Mouse (Mus musculus) neural tube, embryonic 14.5 days (tissue): ENCODE results near the gene Gabrb3. TPM values are rescaled to one million over a fixed set of nuclear protein-coding genes. Genes with fewer than 3 reads are reported as not detected.
A peak's percentile ranks its signal among the peaks of the same experiment; 100 is the strongest.
"Not testable (repeated sequence)": the region's sequence is repeated elsewhere in the genome, so short reads cannot be mapped to it uniquely, and the experiment has no call there.

Experiments used
- ATAC-seq: fragments of 200-750 bp; cut with Nextera tagmentation; 2 replicates; pipeline ENCODE4 v1.8.0; 2017; ENCODE audit warnings: low read depth, mild to moderate bottlenecking, moderate TSS enrichment, moderate library complexity
- H3K27ac ChIP-seq: fragments of 300-500 bp; sonication (generic); 2 replicates; pipeline ENCODE4 v1.5.1; 2014; ENCODE audit warnings: low read depth, mild to moderate bottlenecking, control low read depth, low read length, moderate library complexity, mixed read lengths
- H3K27me3 ChIP-seq: fragments of 300-500 bp; sonication (generic); 2 replicates; pipeline ENCODE4 v1.6.1; 2014; ENCODE audit warnings: low read length; ENCODE audit not compliant: control insufficient read depth, insufficient read depth
- H3K36me3 ChIP-seq: fragments of 300-500 bp; sonication (generic); 2 replicates; pipeline ENCODE4 v1.6.1; 2014; ENCODE audit warnings: low read length, mixed read lengths; ENCODE audit not compliant: control insufficient read depth, insufficient read depth
- H3K4me1 ChIP-seq: fragments of 300-500 bp; sonication (generic); 2 replicates; pipeline ENCODE4 v1.6.1; 2014; ENCODE audit warnings: low read length; ENCODE audit not compliant: control insufficient read depth, insufficient read depth
- H3K4me2 ChIP-seq: fragments of 300-500 bp; sonication (generic); 2 replicates; pipeline ENCODE4 v1.6.1; 2014; ENCODE audit warnings: mild to moderate bottlenecking, low read depth, low read length, control low read depth
- H3K4me3 ChIP-seq: fragments of 300-500 bp; sonication (generic); 2 replicates; pipeline ENCODE4 v1.5.1; 2014; ENCODE audit warnings: low read depth, low read length, control low read depth, mixed read lengths
- H3K9ac ChIP-seq: fragments of 300-500 bp; sonication (generic); replicated peaks from 2 replicates; pipeline ENCODE4 v1.6.1; 2014; ENCODE audit warnings: low read depth, mild to moderate bottlenecking, control low read depth, low read length, mixed read lengths
- H3K9me3 ChIP-seq: fragments of 300-500 bp; sonication (generic); 2 replicates; pipeline ENCODE4 v1.6.1; 2016; ENCODE audit warnings: low read length; ENCODE audit not compliant: control insufficient read depth
- WGBS: fragments of 180-500 bp; shearing (Covaris S2); extraction: QIAGEN DNeasy Blood & Tissue Kit; methylation state at CpG from one replicate; pipeline ENCODE4 v1.1.7; 2014; 5-methylcytosine and 5-hydroxymethylcytosine counted together
- polyA plus RNA-seq: library from polyadenylated mRNA; unstranded; fragments of >200 nt; fragmentation: Nextera tagmentation; extraction: Ambion mirVana; gene quantifications from 2 replicates; pipeline ENCODE4 v1.2.1, GENCODE M21; 2014

Gene Gabrb3
- polyA plus RNA-seq, 1 experiment from 2014 or later, result 95.3 TPM

DNA sequence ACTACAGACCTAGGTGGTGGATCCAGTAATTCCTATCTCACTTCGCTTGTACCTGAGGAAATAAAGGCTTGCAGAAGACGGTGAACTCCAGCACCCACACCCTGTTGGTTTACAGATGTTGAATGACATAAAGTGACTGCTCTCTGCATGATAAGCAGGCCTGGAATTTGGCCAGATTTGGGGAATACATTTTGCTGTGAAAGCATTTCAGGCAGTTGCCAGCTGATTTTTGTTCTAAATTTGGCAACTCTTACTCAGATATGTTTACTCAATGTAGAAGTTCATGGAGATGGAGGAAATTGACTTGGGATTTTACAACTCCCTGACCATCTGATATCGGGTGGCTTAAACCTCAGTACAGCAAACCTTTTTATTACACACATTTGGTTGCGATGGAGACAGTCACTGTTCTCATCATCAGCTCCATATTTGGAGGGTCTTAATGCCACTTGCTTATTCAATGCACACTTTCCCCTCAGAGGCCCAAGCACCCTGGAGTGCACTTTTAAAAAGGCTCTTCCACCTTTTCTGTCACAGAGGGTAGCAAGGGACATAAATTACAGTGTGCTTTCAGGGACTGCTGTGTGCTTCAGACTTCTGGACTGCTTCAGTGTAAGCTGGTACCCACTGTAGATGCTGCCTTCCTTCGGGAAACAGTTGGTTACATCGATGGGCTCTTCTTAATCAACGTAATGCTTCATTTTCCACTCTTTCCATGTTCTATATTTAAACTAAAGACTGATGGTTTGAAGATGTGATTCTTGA is 287.7 kb downstream of the Gabrb3 start:
- Histone ChIP-seq H3K4me2 (no peak overlapping the region), H3K9ac (no peak overlapping the region), H3K27me3 (no peaks in the 10 kb centered on the region), H3K4me1 (peaks cover 9% of the 10 kb centered on the region; the same call in 1 of the 2 replicates), H3K4me3 (no peak overlapping the region), H3K36me3 (no peaks in the 10 kb centered on the region), H3K9me3 (no peaks in the 10 kb centered on the region), H3K27ac (0 out of 2 replicates have a peak overlapping the region, but pooled peaks have one; percentile 48)
- ATAC-seq, result peak; percentile 78
- WGBS, result 48% methylated on average over 7 of the region's 7 CpGs

DNA sequence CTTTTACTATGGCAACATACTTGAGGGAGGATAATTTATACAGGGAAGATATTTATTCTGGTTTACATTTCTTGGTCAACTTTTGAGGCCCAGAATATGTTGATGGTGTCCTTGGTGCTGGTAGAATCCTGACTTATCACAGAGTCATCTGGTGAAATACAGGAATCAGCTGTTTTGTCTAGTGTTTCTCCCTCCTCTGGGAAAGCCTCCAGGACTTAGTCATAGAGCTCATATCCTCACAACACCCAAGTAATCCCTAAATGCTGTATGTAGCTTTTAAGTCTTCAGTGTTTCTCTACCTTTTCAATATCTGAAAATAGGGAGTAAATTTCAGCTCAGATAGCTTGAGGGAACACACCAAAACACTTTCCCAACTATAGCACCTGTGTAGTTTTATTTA is 292.2 kb downstream of the Gabrb3 start:
- ATAC-seq, result no peak
- Histone ChIP-seq H3K4me2 (no peak overlapping the region), H3K36me3 (no peaks in the 10 kb centered on the region), H3K9me3 (no peaks in the 10 kb centered on the region), H3K27ac (no peak overlapping the region), H3K27me3 (no peaks in the 10 kb centered on the region), H3K4me1 (peaks cover 9% of the 10 kb centered on the region; the same call in 1 of the 2 replicates), H3K4me3 (no peak overlapping the region), H3K9ac (no peak overlapping the region)

DNA sequence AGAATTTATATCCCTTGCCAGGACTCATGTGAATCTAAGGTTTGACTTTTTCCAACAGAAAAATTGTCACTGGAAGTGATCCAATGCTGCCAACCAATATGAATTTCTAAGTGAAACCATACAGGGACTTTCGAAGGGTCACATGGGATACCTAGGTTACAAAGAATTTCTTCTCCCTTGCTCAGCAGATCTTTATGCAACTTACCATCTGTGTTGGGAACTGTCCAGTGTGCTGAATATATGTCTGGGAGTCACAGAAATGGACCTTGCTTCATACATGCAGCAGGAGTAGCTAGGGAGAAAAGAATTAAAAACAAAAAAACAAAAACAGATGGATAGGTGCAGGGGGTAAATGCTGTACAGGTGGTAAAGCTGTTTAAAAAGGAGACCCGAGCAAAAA is 327.3 kb downstream of the Gabrb3 start:
- 84% methylated on average over 2 of the region's 2 CpGs for WGBS
- H3K4me3 ChIP-seq, result no peak overlapping the region
- H3K9me3 ChIP-seq, result no peaks in the 10 kb centered on the region
- H3K27me3 ChIP-seq, result no peaks in the 10 kb centered on the region
- H3K36me3 ChIP-seq, result no peaks in the 10 kb centered on the region
- H3K4me2 ChIP-seq, result no peak overlapping the region
- H3K27ac ChIP-seq, result no peak overlapping the region
- H3K9ac ChIP-seq, result no peak overlapping the region
- H3K4me1 ChIP-seq, result no peaks in the 10 kb centered on the region
- no peak for ATAC-seq

DNA sequence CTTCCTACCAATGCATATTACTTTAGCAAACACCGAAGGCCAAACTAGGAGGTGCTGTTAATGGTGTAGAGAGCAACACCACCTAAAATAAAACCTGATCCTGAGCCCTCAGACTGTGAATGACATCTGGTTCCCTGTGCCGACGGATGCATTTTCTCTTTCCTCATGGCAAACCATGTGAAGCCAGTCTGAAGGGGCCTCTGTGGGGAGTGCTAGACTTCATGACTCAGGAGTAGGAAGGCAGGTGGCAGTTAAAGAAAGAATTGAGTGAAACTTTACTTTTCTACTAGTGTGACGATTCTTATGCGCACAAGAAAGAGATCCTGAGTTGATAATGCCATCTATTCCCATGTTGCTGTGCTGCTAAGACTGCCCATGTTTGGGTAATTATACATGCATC is 341.0 kb downstream of the Gabrb3 start:
- ATAC-seq, result no peak
- Histone ChIP-seq H3K27ac (no peak overlapping the region), H3K9me3 (no peaks in the 10 kb centered on the region), H3K9ac (no peak overlapping the region), H3K4me3 (no peak overlapping the region), H3K27me3 (no peaks in the 10 kb centered on the region), H3K4me1 (no peaks in the 10 kb centered on the region), H3K4me2 (no peak overlapping the region), H3K36me3 (no peaks in the 10 kb centered on the region)
- WGBS, result 94% methylated on average over 5 of the region's 5 CpGs

DNA sequence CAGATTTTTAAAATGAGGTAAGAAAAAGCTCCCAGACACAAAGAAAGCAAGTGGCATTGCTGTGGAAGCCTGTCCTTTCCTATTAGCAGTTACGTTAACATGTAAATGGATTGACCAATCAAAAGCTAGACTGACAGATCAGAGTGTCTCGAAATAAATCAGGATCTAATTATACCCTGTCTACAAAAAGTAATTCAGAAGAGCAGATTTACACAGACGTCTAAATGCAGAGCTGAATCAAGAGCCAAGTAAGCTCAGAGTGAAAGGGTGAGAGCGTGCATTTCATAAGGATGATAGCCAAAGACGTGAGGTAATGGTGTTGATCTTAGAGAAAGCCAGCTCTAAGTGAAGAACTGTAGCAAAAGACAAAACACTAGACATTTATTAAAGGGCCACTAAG is 359.3 kb downstream of the Gabrb3 start:
- Histone ChIP-seq H3K4me2 (no peak overlapping the region), H3K4me1 (no peaks in the 10 kb centered on the region), H3K27ac (no peak overlapping the region), H3K9me3 (no peaks in the 10 kb centered on the region), H3K9ac (no peak overlapping the region), H3K27me3 (no peaks in the 10 kb centered on the region), H3K36me3 (no peaks in the 10 kb centered on the region), H3K4me3 (no peak overlapping the region)
- WGBS, result 51% methylated on average over 5 of the region's 5 CpGs
- no peak for ATAC-seq

DNA sequence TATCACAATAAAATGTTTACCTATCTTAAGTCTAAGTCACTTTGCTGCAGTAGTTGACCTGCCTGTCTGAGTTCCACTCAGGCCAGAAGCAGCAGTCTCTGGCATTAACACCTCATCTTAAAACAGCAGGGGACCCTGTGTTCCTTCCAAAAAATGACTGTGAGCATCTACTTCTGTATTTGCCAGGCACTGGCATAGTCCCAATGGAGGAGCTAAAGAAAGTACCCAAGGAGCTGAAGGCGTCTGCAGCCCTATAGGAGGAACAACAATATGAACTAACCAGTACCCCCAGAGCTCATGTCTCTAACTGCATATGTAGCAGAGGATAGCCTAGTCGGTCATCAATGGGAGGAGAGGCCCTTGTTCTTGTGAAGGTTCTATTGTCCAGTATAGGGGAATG is 366.6 kb downstream of the Gabrb3 start:
- not testable (repeated sequence) for H3K4me2 ChIP-seq, H3K9ac ChIP-seq, H3K4me1 ChIP-seq, H3K27me3 ChIP-seq, ATAC-seq, H3K9me3 ChIP-seq, H3K4me3 ChIP-seq, H3K27ac ChIP-seq, H3K36me3 ChIP-seq
- WGBS, result 45% methylated on average over 2 of the region's 2 CpGs

DNA sequence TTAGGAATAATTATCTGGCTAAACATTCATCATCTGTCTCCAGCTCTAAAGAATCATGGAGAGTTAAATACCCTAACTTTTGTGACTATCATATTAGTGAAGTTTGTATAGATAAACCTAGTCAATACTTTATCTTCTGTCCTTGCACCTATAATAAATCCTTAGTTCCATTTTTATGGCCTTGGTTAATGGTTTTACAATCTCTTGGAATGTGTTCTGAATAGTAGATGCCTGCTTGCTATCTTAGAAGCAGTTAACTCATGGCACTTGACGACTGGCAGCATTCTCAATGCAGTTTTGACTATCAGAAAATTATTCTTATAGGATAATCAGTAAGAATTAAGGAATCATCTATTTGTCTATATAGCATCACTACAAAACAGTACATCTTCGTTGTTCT is 368.0 kb downstream of the Gabrb3 start:
- ATAC-seq, result no peak
- Histone ChIP-seq H3K9ac (no peak overlapping the region), H3K4me1 (no peaks in the 10 kb centered on the region), H3K4me2 (no peak overlapping the region), H3K4me3 (no peak overlapping the region), H3K9me3 (no peaks in the 10 kb centered on the region), H3K27ac (no peak overlapping the region), H3K36me3 (no peaks in the 10 kb centered on the region; the same call in 1 of the 2 replicates), H3K27me3 (no peaks in the 10 kb centered on the region)
- 39% methylated on average over 2 of the region's 2 CpGs for WGBS

DNA sequence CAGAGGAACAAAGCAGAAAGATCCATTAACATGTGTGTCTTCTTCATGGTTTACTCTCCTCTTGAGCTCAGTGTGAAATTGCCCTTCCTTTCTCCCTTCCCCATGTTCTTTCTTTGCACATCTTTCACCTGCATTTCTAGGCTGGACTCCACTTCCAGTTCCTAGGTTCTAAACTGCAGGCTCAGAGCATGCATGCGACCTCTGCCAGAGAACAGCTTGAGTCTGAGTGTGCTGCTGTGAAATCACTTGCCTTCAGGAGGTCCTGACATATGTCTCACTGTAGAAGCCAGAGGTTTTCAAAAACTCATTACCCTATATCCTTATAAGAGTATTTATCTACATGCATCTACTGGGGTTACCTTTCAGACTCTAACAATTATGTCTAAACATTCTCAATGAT is 383.8 kb downstream of the Gabrb3 start:
- Histone ChIP-seq H3K4me3 (no peak overlapping the region), H3K27ac (no peak overlapping the region), H3K27me3 (no peaks in the 10 kb centered on the region), H3K9me3 (no peaks in the 10 kb centered on the region), H3K4me2 (no peak overlapping the region), H3K4me1 (no peaks in the 10 kb centered on the region), H3K9ac (no peak overlapping the region), H3K36me3 (no peaks in the 10 kb centered on the region)
- WGBS, result 84% methylated on average over 1 of the region's 1 CpGs
- no peak for ATAC-seq

DNA sequence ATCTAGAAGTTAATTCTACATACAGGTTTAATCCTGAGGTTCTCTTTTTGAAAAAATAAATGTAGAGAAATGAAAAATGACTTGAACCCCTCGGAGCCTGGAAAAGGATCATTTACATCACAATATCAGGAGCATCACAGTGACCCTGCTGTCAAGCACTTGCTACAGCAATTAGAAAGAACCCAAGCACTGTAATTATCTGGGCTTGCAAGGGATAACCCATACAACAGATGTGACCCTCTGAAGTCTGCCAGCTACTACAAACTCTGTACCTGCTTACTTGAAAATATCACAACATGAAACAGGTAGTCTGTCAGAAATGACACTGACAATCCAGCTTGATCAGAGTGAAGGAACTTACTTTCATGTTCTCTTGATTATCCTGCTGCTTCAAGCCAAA is 394.2 kb downstream of the Gabrb3 start:
- Histone ChIP-seq H3K9ac (no peak overlapping the region), H3K9me3 (no peaks in the 10 kb centered on the region), H3K27me3 (no peaks in the 10 kb centered on the region), H3K27ac (no peak overlapping the region), H3K4me2 (no peak overlapping the region), H3K4me1 (no peaks in the 10 kb centered on the region), H3K36me3 (0 out of 2 replicates have a peak, but pooled peaks cover 4% of the 10 kb centered on the region), H3K4me3 (no peak overlapping the region)
- 19% methylated on average over 1 of the region's 1 CpGs for WGBS
- no peak for ATAC-seq
